Mouse (Mus musculus): Measurements from ENCODE around the gene Efcab6.
"Not testable (repeated sequence)": the region's sequence is repeated elsewhere in the genome, so short reads cannot be mapped to it uniquely, and the experiment has no call there.

Gene Efcab6

DNA sequence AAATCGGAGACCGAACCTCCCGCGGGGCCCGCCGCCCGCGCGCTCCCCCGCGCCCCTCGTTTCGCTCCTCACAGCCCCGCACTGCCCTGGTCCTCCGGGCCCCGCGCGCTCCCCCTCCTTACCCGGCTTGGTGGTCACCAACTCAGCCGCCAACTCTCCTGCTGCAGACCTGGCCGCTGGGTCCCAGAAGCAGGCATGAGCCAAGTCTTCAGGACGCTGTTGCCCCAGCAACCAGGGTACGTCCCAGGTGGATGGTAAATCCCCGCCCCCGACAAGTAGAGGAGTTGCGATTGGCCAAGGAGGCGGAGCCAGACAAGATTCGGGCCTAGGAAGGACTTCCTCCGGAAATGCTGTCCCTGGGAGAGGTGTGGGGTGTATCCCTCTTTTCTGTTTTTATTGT, at the start of gene Efcab6:
TSS of gene Efcab6 (minus strand) at position 240 of the 400 bp plus-strand sequence.
- peak; percentile 56 for DNase-seq (ENCODE audit: low read depth, low spot score)

DNA sequence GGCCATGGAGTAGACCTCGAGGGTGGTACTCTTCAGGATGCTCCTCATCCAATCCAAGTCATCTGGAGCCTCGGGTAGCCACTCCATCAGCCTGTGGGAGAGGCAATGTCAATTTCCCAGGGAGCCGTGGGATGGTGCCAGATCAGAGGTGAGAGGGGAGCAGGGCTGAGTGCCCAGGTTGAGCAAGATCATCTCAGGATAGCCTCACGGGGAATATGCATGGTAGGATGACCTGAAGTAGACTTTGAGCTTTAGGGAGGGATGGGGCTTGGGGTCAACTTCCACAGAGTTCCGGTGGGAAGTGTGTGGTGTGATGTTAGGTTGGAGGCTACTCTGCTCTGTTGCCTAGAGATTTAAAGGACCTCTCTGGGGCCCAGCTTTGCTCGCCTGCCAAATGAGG, 48.7 kb upstream of the Efcab6 start:
- no peak for DNase-seq (ENCODE audit: low read depth, low spot score)

DNA sequence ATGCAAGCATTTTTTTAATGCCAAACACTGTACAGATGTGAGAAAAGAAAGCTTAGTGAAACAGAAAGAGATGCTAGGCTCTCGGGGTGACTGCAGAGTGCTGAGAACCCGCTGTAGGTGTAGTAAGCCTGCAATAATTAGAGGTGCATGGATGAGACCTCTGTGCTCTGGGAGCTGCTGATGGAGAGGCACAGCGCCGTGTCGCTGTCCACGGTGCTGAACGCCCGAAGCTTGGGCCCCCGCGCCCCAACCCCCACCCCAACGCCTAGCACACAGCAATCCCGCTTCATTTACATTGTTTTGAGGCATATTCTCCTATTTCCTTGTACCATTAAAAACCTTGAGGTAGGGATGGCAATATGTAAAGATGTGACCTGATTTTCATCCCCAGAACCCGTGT, 43.7 kb upstream of the Efcab6 start:
- DNase-seq (ENCODE audit: low read depth, low spot score): peak; percentile 68

DNA sequence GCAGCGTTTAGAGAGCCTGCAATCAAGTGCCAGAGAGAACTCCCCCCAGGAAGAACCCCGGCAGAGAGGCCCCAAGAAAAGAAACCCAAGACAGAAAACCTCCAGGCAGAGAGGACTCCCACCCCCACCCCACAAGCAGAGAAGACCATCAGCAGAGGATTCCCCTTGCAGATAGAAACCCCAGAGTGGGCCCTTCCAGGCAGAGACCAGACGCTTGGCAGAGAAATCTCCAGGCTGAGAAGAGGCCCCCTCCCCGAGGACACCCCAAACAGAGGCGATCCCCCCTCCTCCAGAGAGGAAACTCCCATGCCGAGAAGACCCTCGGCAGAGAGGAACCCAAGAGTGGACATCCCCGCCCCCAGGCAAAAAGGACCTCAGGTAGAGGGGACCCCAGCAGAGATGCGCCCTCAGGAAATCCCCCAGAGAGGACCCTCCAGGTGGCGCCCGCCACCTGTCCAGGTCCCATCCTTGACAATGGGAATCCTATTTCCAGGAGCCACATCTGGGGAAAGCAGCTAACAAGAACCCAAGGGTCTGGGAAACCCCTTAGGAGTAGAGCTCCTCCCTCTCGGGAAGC, 40.8 kb upstream of the Efcab6 start:
- no peak for DNase-seq (ENCODE audit: low read depth, low spot score)

DNA sequence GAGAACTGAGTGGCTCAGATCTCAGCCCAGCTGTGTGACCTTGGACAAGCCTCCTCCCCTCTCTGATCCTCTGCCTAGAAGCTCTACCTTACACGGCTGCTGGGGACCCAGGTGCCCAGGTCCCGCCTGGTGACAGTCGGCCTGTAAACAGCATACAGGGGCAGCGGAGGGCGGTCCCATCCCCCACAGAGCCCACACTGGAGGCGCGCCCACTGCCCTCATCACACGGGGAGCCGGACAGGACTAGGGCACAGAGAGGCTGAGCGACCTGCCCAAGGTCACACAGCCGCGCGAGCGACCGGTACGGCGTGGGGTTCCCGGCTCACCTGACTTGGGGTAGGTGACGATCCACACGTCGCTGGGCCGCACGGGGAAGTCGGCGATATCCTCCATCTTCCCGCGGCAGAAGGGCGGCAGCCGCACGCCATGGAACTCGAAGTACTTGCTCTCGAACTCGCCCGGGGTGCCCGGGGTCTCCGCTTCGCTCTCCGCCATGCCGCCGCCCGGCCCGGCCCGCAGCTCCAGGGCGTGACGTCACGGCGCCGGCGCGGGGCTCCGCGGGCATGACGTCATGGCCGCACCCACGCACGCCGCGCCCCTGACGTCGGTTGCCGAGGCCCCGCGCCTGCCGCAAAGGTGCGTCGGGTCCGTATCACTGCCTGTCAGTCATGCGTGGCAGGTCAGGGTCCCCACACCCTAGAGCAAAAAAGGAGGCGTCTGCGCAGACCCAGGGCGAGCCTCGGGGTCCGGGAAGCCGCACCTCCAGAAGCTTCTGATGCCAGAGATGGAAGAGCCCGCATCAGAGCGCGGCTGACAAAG, 40.1 kb upstream of the Efcab6 start, which contains the start of gene Sult4a1:
TSS of gene Sult4a1 (minus strand) at position 650 of the 819 bp plus-strand sequence.
- DNase-seq (ENCODE audit: low read depth, low spot score): peak; percentile 27

DNA sequence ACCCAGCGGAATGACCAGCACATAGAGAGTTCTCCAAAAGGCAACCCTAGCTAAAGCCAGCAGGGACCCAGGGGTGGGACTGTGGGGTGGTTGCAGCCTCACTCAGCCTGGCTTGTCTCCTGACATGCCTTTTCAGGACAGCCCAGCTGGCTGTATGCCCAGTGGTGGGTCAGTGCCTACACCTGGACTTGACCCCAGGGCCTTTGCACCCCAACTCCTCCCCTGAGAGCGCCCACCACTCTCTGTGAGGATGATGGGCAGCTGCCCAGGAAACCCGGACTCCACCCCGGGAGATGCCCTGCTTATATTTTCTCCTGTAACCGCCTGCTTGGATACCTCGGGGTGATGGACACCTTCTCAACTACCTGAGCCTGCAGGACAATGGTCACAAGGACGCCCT, 39.4 kb upstream of the Efcab6 start:
- DNase-seq (ENCODE audit: low read depth, low spot score): no peak

DNA sequence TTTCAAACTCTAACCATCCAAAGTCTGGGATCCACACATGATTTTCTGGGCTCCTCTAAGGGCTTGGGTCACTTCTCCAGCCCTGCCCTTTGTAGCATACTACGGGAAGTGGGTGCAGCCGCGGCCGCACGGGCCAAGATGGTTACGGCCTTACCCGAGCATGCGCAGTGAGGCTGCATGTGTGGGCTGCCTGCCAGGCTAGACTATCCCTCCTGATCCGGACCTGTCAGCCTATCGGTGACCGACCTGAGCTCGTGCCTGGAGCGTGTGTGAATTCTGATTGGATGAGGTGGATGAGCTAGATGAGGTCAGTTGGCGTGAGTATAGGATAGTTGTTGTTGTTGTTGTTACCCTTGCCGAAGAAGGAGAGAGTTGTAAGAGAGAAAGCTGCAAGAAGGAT, 32.4 kb upstream of the Efcab6 start:
- DNase-seq (ENCODE audit: low read depth, low spot score): not testable (repeated sequence)

DNA sequence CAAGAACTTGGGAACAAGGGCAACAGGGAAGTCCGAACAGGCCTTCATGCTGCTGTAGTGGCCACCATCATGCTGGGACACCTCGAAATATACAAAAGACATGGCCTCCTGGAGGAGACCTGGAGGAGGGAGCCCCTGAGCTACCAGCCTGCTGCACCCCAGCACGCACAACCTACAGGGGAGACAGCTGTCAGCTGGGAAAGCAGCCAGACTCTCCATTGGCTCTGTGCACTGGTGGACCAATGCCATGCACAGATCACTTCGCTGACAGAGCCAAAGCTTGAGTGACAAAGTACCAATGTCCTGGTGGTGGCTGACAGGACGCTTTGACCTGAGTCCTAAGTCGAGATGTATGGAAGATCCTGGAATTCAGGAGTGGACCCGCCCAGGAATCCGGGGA, 30.9 kb upstream of the Efcab6 start:
- no peak for DNase-seq (ENCODE audit: low read depth, low spot score)

DNA sequence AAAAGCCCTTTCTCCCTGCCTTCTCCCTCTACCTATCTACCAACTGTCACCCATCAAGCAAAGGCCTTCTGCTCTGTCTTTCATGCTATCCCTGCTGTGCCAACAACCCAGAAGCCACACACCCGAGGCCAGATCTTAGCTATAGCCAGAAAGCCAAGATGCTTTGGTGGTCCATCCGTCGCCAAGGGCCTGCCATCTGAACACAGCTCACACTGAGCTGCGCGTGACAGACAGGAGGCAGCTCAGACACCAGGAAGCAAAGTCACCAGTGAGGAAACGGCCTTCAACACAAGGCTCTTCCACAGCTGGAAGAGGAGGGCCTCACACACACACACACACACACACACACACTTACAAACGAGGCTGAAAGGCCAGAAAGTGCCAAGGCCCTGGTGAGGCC, 29.7 kb upstream of the Efcab6 start:
- DNase-seq (ENCODE audit: low read depth, low spot score): no peak

DNA sequence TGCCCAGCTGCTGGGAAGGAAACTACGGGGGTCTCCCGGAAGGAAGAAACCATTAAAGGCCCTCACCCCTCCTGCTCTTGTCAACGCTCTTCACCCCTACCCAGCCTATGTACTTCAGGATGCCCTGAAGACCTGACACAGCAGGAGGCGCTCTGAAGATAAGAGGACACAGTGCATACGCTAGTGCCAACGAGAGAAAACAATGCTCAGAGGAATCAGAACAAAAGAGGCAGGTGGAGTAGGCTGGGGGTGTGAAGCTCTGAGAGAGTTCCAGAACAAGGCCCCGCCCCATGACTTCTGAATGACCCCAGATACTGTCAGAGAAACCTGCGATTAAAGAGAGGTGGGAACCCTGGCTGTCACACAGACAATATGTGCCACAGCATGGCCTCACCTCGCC, 21.6 kb upstream of the Efcab6 start:
- DNase-seq (ENCODE audit: low read depth, low spot score): no peak

DNA sequence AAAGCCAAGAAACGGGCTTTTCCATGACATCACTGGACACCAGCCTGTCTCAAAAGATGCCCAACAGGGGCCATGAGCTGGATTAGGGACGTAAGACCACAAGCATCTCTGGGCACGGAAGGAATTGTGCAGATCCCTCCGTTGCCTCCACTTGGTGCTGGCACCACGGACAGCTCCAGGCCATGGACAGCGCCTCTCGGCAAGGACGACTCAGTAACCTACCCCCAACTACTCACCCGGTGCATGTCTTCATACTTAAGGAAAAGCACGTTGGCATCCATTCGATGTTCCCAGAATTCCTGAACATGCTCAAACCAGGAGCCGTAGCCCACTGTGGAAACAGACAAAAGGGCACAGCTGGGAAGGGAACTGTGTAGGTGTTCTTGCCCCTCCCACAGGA, 21.2 kb upstream of the Efcab6 start:
- DNase-seq (ENCODE audit: low read depth, low spot score): peak; percentile 54

DNA sequence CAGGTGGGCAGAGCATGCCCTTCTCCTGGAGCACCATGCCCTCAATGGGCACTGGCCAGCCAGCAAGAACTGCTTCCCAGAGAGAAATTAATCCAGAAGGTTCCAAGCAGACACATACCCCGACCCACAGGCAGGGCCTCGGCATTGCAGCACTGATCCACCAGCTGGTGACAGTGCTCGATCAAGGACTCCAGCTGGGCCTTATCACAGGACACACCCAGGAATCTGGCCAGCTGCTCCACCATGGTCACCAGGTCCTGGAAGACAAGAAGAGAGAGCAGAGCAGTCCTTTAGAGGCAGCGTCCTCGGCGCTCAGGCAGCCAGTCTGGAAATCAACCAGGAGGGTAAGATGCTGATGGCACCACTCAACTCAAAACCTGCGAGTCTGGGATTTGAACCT, 14.9 kb upstream of the Efcab6 start:
- no peak for DNase-seq (ENCODE audit: low read depth, low spot score)

DNA sequence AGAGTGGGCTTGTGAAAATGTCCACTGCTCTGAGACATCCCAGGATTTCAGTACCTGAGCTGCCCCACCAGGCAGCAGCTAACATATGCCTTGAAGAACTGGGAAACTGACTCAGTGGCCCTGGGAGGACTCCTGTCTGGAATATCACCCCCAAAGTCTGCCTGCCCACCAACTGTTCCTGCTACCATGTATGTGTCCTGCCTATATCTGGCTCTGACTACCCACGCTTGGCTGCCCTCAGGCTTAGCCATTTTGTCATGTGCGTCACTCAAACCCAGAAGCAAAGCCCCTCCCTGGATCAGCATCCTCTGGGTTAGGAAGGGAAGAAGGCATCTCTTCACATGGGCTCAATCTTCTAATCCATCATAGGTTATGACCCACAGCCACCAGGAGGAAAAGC, 14.3 kb upstream of the Efcab6 start:
- DNase-seq (ENCODE audit: low read depth, low spot score): no peak

DNA sequence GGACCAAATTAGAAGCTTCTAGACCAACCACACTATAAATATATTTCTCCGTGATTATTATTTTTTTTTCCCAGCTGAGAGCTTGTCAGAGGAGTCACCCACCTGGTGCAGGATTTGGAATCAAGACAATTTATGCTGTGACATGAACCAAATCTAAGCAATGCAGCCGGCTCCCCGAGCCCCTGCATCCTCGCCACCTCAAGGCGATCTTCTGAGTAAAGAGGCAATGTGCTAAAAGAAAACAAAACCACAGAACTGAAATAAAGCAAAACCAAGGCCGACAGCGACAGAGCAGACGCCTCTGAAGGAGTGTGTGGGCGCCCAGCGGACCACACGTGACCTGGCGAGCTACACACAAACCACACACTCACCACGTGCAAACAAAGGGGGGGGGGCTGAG, 13.5 kb upstream of the Efcab6 start:
- DNase-seq (ENCODE audit: low read depth, low spot score): no peak

DNA sequence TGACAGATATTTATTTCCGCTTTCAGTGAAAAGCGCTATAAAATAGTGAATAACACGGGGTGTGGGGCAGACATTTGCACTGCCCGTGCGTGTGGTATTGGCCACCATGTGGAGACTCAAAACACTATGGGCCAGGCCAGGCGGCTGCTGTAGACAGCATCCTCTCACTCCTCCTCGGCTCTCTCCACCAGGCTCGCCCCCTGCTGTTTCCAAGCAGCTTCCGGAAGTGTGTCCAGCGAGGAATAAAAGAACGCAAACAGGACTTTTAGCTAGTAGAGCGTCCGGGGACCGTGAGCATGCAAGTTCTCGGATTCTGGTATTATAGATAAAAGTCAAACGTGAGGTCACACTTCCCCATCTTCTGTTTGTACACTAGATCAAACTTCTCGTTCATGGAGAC, 12.0 kb upstream of the Efcab6 start:
- no peak for DNase-seq (ENCODE audit: low read depth, low spot score)

DNA sequence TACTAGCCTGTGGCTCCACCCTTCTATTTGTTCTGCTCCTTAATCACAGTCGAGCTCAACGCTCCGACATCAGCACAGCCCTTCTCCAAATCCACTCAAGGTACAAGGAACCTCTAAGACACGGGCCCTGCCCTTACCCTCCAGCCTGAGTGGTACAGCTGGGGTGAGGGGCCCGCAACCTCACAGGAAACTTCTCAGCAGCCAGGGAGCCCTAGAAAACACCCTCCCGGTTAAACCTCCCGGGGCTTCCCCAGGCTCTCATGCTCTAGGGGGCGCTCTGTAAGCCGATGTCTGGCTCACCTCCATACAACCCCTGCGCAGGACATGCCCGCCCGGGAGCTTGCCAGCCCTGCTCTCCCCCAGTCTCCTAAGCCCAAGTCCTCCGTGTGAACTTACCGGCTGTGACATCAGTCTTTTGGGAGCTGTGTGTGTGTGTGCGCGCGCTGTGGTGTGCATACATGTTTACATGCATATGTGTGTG, 9.6 kb upstream of the Efcab6 start:
- no peak for DNase-seq (ENCODE audit: low read depth, low spot score)

DNA sequence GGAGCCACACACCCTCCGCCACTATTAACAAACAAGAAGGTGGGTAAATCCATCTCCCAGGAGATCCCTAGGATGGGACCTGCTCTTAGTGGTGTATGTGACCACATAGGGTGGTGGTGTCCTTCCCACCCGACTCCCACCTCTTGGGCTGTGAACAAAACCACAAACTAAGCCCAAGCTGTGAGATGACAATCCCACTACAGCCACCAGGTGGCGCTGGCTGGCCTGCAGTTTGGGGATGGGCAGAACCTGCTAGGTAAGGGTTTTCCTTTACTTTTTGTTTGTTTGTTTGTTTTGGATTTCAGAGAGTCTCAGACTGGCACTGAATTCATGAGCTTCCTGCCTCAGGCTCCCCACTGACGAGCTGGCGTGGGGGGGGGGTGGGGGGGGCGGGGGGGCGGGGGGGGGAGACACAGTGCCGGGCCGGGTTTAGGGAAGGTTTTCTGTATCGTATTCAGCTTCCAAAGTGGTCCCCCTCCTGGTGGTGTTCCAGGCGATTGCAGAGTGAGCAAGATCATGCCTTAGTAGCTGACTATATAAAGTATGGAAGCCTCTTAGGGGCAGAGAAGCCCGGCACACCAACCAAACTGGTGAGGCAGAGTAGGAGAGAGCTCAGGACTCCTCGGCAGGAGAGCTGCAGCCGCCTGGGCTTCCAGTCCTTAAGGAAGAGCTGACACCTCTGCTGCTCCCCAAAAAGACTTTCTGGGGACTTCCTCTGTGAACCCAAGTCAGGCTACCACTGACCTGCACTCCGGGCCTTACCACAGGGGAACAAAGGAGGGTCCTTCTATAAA, 8.9 kb upstream of the Efcab6 start:
- DNase-seq (ENCODE audit: low read depth, low spot score): peak; percentile 83

DNA sequence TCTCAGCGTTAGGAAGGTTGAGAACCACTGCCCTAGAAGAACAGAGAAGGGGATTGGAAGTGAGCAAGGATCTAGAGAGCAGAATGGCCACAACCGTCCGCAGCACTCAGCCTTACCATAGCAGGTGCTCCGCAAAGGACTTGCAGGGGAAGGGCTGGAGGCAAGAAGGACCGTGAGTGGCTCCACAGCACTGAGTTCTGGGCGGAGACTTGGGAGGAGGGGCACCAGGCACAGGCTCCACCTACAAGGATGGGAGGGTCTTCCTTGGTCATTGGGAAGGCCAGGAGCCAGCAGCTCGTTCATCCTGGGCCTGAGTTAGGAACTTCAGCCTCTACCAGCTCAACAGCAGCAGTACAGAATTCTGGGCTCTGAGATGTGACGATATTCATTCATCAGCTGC, 7.9 kb upstream of the Efcab6 start:
- DNase-seq (ENCODE audit: low read depth, low spot score): no peak

DNA sequence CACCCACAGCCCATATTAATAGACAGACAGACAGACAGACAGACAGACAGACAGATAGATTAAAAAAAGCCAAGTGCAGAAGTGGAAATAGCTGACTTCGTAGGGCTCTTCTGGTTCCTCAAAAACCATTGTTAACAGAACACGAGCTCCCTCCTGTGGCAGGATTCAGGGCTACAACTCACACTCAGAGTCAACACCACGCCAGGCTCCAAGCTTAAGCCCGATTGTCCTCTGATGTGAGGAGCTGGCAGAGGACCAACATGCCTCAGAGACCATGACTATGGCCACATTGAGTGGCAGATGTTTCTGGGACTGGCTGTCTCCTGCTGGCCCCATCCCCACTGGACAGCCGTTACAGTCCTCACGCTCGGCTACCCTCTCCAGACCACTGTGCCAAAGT, 7.0 kb upstream of the Efcab6 start:
- peak; percentile 75 for DNase-seq (ENCODE audit: low read depth, low spot score)

DNA sequence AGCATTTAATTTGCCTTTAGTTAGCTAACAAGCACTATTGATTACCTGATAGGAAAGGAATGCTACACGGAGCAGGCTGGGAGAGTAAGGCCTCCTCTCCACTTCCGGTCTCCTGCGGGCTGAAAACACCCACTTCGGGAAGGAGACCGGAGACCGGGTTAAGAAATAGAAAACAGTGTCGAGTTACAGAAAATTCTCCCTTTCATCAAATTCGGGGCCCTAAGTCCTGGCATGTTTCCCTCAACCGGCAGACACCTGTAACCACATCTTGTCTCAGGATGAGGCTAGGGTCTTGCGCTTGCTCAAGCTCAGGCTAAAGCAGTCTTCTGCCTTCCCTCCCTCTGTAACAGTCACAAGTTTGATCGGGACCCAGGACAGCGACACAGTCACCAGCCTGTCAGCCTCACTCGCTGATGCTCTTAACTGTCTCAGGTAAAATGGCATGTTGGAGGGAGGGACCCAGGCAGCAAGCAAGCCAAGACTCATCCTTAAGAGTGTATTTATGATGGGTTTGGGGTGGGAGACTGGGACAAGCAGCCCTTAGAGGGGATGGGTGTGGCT, 5.0 kb upstream of the Efcab6 start:
- DNase-seq (ENCODE audit: low read depth, low spot score): peak; percentile 28

DNA sequence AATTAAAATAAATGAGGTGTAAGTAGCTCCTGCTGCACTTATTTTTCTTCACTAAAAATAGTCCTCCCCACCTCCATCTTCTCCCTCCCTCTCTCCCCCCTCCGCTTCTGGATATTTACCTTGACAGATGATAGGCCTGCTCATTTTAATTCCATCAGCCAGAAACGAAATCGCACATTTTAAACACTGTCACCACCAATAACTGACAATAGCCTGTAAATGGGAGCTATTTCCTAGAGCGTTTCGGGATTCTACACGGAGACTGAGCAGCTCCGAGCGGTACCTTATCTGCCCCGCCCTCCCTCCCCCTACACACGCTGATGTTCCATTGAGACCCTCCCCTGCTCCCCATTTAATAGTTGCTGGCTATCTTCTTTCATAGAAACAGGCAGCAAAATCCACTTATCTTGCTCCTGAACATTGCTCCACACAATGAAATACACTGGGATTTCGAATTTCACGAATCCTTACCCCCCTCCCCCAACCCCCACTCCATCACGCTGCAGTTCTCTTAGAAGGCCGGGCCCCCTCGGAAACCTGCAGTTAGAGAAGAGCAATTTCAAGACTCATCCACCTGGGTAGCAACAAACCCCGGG, 4.4 kb upstream of the Efcab6 start:
- no peak for DNase-seq (ENCODE audit: low read depth, low spot score)

DNA sequence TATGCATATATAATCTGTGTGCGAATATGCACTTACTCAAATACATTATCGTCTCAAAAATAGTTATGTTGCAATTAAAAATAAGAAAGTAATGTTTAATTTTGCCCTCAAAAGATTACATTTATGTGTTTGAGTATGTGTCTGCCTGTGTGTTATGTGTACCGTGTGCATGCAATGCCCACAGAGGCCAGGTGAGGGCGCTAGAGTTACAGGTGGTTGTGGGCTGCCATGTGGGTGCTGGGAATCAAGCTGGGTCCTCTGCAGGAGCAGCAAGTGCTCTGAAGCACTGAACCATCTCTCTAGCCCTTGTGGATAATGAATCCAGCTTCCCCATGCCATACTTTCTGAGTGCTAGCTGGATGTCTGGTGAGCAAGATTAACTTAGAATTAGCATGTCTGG, 522 bp upstream of the Efcab6 start:
- DNase-seq (ENCODE audit: low read depth, low spot score): no peak
